Mouse (Mus musculus) spleen, adult 2 months (tissue): ENCODE data around the gene Pitx1.

Experiments used
- CTCF ChIP-seq: fragments of 200-500 bp; IDR thresholded peaks from 2 replicates; pipeline ENCODE4 v1.5.1; 2011; ENCODE audit warnings: mild to moderate bottlenecking, inconsistent platforms; ENCODE audit not compliant: insufficient read depth, insufficient read length, insufficient replicate concordance; ENCODE audit errors: extremely low read depth
- POLR2A ChIP-seq: fragments of 200-500 bp; IDR thresholded peaks from 2 replicates; pipeline ENCODE4 v1.6.1; 2011; ENCODE audit warnings: low read depth, low read length, inconsistent platforms

DNA sequence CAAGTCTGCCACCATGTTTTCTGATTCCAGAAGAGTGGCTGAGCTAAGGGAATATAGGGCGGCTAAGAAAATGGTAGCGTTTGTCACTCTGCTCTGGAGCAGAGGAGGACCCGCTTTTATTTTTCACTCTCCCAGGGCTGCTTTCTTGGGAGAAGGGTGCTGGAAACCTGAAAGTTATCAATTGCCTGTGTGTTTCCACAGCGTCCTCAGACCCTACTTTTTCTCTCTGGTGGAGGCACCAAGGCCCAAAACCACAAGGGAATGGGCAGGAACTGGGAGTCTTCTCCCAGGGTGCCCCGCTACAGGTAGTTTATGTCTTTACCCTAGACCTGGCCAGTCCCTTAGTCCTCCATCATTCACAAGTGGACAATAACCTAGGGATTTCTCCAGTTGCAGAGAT, 1.3 kb downstream of the Pitx1 start:
- TF ChIP-seq CTCF = no peak
- no peak for TF ChIP-seq POLR2A
